Mouse (Mus musculus) adrenal gland, postnatal 4 days (tissue): Measurements from ENCODE around the gene Pkmyt1. TPM values are rescaled to one million over a fixed set of nuclear protein-coding genes. Genes with fewer than 3 reads are reported as not detected.
"Not testable (repeated sequence)": the region's sequence is repeated elsewhere in the genome, so short reads cannot be mapped to it uniquely, and the experiment has no call there.

ENCODE experiments used
- DNase-seq, 2 experiments: peaks; one replicate each; pipeline ENCODE4 v3.0.0; 2021 to 2022; ENCODE audit warnings: low spot score in 2 of 2, mixed read lengths in 2 of 2
- total RNA-seq, 2 experiments: library from RNA; stranded (reverse); gene quantifications; 2 replicates each; pipeline ENCODE4 v1.2.3; 2021

The Pkmyt1 gene
- total RNA-seq, 2 experiments from 2014 or later, result 20.0 to 22.4 TPM

- no peak for DNase-seq
Measured at GRCm38 (mm10) chr17:23746311-23746710, 20.2 kb downstream of the Pkmyt1 start.

- no peak for DNase-seq
Measured at GRCm38 (mm10) chr17:23746767-23747166, 20.6 kb downstream of the Pkmyt1 start.

- DNase-seq, result no peak
Measured at GRCm38 (mm10) chr17:23747471-23747870, 21.3 kb downstream of the Pkmyt1 start.

GRCm38 (mm10) chr17:23748026-23748425 lies 21.9 kb downstream of the Pkmyt1 start:
- no peak for DNase-seq

- peak in 1 of 2 experiments; percentile 49 for DNase-seq
Measured at GRCm38 (mm10) chr17:23748631-23749391, 22.7 kb downstream of the Pkmyt1 start.

GRCm38 (mm10) chr17:23749400-23750191 lies 23.5 kb downstream of the Pkmyt1 start:
- no peak for DNase-seq

- DNase-seq, result no peak
Measured at GRCm38 (mm10) chr17:23755689-23756088, 29.6 kb downstream of the Pkmyt1 start.

- DNase-seq, result no peak
Measured at GRCm38 (mm10) chr17:23757581-23757980, 31.4 kb downstream of the Pkmyt1 start.

- no peak for DNase-seq
Measured at GRCm38 (mm10) chr17:23758801-23759200, 32.7 kb downstream of the Pkmyt1 start.

GRCm38 (mm10) chr17:23760231-23760630 lies 34.1 kb downstream of the Pkmyt1 start:
- DNase-seq, result no peak

GRCm38 (mm10) chr17:23761155-23761554 lies 35.0 kb downstream of the Pkmyt1 start:
- DNase-seq, result no peak

GRCm38 (mm10) chr17:23762976-23763375 lies 36.8 kb downstream of the Pkmyt1 start:
- no peak for DNase-seq

GRCm38 (mm10) chr17:23770493-23770892 lies 44.4 kb downstream of the Pkmyt1 start:
- no peak for DNase-seq

GRCm38 (mm10) chr17:23770896-23771283 lies 44.8 kb downstream of the Pkmyt1 start:
- no peak for DNase-seq

GRCm38 (mm10) chr17:23771284-23772218 lies 45.4 kb downstream of the Pkmyt1 start, which contains the start of gene Flywch1:
Gene Flywch1 (minus strand): TSS chr17:23771602.
- peak; percentile 91 to 95 for DNase-seq

- not testable (repeated sequence) for DNase-seq
Measured at GRCm38 (mm10) chr17:23772219-23772556, 46.1 kb downstream of the Pkmyt1 start.

GRCm38 (mm10) chr17:23773676-23774075 lies 47.5 kb downstream of the Pkmyt1 start:
- no peak for DNase-seq

GRCm38 (mm10) chr17:23774090-23774489 lies 48.0 kb downstream of the Pkmyt1 start:
- DNase-seq, result peak; percentile 62 to 76

- no peak for DNase-seq
Measured at GRCm38 (mm10) chr17:23776216-23776615, 50.1 kb downstream of the Pkmyt1 start.

- no peak for DNase-seq
Measured at GRCm38 (mm10) chr17:23777141-23777540, 51.0 kb downstream of the Pkmyt1 start.

GRCm38 (mm10) chr17:23778447-23778846 lies 52.3 kb downstream of the Pkmyt1 start:
- DNase-seq, result no peak
